Mouse (Mus musculus): ENCODE measurements around the gene Efcab10. TPM values are rescaled to one million over a fixed set of nuclear protein-coding genes. Genes with fewer than 3 reads are reported as not detected.
A peak's percentile ranks its signal among the peaks of the same experiment; 100 is the strongest.

The Efcab10 gene
- total and polyA plus RNA-seq, 3 experiments, result not detected

DNA sequence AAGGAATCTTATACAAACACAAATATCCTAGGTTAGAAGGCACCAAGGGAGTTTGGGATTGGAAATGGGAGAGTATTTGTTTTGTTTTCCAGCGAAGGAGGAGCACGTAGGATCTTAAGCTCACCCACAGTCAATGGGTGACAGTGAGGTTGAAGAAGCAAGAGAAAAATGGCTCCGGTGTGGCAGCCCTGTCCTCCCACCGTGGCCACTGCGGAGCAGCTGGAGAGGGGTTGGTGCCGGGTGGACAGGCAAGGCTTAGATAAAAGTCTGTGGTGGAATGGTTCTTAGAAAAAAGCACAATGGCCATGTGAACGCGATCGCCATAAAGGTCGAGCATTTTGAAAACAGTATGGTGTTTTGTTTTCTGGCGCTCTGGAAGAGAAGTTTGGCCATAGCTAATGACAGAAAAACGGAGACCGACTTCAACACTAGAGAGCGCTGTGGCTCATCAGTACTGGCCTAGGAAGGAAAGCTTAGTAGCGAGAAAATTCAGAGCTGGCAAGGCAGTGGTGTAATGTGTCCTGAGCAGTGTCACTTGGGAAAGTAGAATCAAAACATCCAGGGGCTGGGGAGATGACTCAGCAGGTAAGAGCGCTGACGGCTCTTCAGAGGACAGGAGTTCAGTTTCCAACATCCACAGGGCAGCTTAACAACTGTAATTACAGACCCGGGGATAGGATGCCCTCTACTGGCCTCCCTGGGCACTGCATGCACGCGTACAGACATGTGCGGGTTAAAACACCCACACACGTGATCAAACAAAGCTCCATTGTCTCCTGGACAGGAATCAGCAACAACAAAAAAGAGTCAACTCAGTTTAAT is 14.8 kb upstream of the Efcab10 start (continued):
- TF ChIP-seq MEF2A (IDR thresholded peaks at IDR 0.05; ENCODE audit: borderline replicate concordance, low read depth, low read length) (no peak), JUN (IDR thresholded peaks at IDR 0.05; ENCODE audit: insufficient read depth, low read depth, low read length) (no peak), CHD1 (IDR thresholded peaks at IDR 0.05; ENCODE audit: low read depth, low read length) (no peak), ZKSCAN1 (IDR thresholded peaks at IDR 0.05; ENCODE audit: borderline replicate concordance, low read depth, low read length) (no peak), SMC3 (IDR thresholded peaks at IDR 0.05; ENCODE audit: low read depth, low read length) (peak; percentile 50; the same call in 1 of the 2 replicates), MYC (IDR thresholded peaks at IDR 0.05; ENCODE audit: low read depth, low read length) (peak; percentile 93), POLR2A (IDR thresholded peaks at IDR 0.05; ENCODE audit: low read depth, low read length) (no peak), ZNF384 (IDR thresholded peaks at IDR 0.05; ENCODE audit: low read depth, low read length) (no peak)

DNA sequence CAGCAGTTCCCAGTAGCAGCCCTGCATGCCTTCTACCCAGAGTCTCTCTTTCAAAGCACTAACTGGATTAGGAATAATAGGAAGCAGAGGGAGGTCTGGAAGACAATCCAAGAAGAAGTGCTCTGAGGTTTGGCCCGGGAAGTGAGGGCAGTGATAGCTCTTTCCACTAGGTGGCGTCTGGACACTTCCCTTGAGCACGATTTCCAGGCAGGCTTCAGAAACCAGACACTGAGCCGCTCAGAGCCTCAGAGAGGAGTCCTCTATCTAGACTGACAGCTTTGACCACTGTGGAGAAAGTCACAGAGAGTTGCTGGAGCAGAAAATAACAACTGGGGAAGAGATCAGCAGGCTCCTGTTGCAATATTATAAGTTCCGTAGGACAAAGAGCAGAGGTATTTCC is 5.8 kb upstream of the Efcab10 start:
- Histone ChIP-seq H3K4me1 (ENCODE audit: control insufficient read depth in 1 of 2, insufficient read depth in 2 of 2) (no peaks in the 10 kb centered on the region), H3K79me2 (replicated peaks; ENCODE audit: control insufficient read depth, extremely low read depth, insufficient read depth, poor library complexity, severe bottlenecking) (no peaks in the 10 kb centered on the region), H3K4me2 (ENCODE audit: insufficient read depth, low read depth, poor library complexity, severe bottlenecking) (0 out of 2 replicates have a peak overlapping the region, but pooled peaks have one; percentile 58), H3K36me3 (replicated peaks in 1 of 2; ENCODE audit: control insufficient read depth in 1 of 2, insufficient read depth in 1 of 2, low read length in 1 of 2) (no peaks in the 10 kb centered on the region), H3K27me3 (replicated peaks) (peaks cover 15% of the 10 kb centered on the region), H3K27ac (ENCODE audit: insufficient read depth, low read depth) (no peak overlapping the region), H3K9me3 (replicated peaks; ENCODE audit: low read length) (no peaks in the 10 kb centered on the region), H3K4me3 (replicated peaks in 1 of 3; ENCODE audit: low read depth in 2 of 3, low read length in 2 of 3, poor library complexity in 1 of 3) (no peak overlapping the region), H3K9ac (ENCODE audit: insufficient read depth, low read depth) (no peak overlapping the region)
- DNase-seq (ENCODE audit: extremely low read depth), result peak; percentile 69
- TF ChIP-seq ETS1 (conservative IDR thresholded peaks at IDR 0.05; ENCODE audit: low read depth, low read length), result no peak
- TF ChIP-seq ZKSCAN1 (IDR thresholded peaks at IDR 0.05; ENCODE audit: borderline replicate concordance, low read depth, low read length), result no peak
- TF ChIP-seq NRF1 (IDR thresholded peaks at IDR 0.05; ENCODE audit: low read depth, low read length), result no peak
- TF ChIP-seq USF1 (IDR thresholded peaks at IDR 0.05; ENCODE audit: low read depth, low read length), result no peak
- TF ChIP-seq ELF1 (IDR thresholded peaks at IDR 0.05; ENCODE audit: low read depth, low read length), result no peak
- 0 out of 2 replicates have a peak, but pooled peaks have one; percentile 22 for TF ChIP-seq IRF4 (IDR thresholded peaks at IDR 0.05; ENCODE audit: low read depth, low read length)
- peak; percentile 80 for TF ChIP-seq SMC3 (IDR thresholded peaks at IDR 0.05; ENCODE audit: low read depth, low read length)
- TF ChIP-seq MXI1 (IDR thresholded peaks at IDR 0.05; ENCODE audit: low read depth, low read length), result no peak
- no peak for TF ChIP-seq MAFK (IDR thresholded peaks at IDR 0.05; ENCODE audit: insufficient replicate concordance, low read length)
- TF ChIP-seq CTCF (conservative IDR thresholded peaks at IDR 0.05 in 1 of 2, IDR thresholded peaks at IDR 0.05 in 1 of 2; ENCODE audit: low read depth in 2 of 2, low read length in 2 of 2), result peak; percentile 69 to 89
- 0 out of 2 replicates have a peak, but pooled peaks have one; percentile 33 for TF ChIP-seq NELFE (IDR thresholded peaks at IDR 0.05; ENCODE audit: low read depth, low read length)
- TF ChIP-seq RCOR1 (conservative IDR thresholded peaks at IDR 0.05; ENCODE audit: low read depth, low read length), result no peak
- TF ChIP-seq CHD2 (IDR thresholded peaks at IDR 0.05; ENCODE audit: low read length), result no peak
- no peak for TF ChIP-seq KAT2A (IDR thresholded peaks at IDR 0.05; ENCODE audit: insufficient replicate concordance, low read length)
- TF ChIP-seq GABPA (IDR thresholded peaks at IDR 0.05; ENCODE audit: insufficient replicate concordance, low read depth, low read length), result no peak
- no peak for TF ChIP-seq E2F4 (IDR thresholded peaks at IDR 0.05; ENCODE audit: insufficient replicate concordance, low read depth, low read length)
- TF ChIP-seq UBTF (IDR thresholded peaks at IDR 0.05; ENCODE audit: low read depth, low read length), result no peak
- TF ChIP-seq MAX (IDR thresholded peaks at IDR 0.05; ENCODE audit: low read length), result no peak
- TF ChIP-seq CHD1 (IDR thresholded peaks at IDR 0.05; ENCODE audit: low read depth, low read length), result no peak
- no peak for TF ChIP-seq TCF12 (IDR thresholded peaks at IDR 0.05; ENCODE audit: low read depth, low read length)
- TF ChIP-seq MAZ (IDR thresholded peaks at IDR 0.05; ENCODE audit: low read depth, low read length), result no peak
- no peak for TF ChIP-seq ZC3H11A (IDR thresholded peaks at IDR 0.05; ENCODE audit: low read depth, low read length)
- no peak for TF ChIP-seq BHLHE40 (IDR thresholded peaks at IDR 0.05; ENCODE audit: low read depth, low read length)
- TF ChIP-seq JUN (IDR thresholded peaks at IDR 0.05; ENCODE audit: insufficient read depth, low read depth, low read length), result no peak
- no peak for TF ChIP-seq SIN3A (IDR thresholded peaks at IDR 0.05; ENCODE audit: low read length)
- no peak for TF ChIP-seq POLR2AphosphoS2 (IDR thresholded peaks at IDR 0.05; ENCODE audit: low read depth, low read length)
- no peak for TF ChIP-seq EP300 (IDR thresholded peaks at IDR 0.05; ENCODE audit: low read length)
- peak; percentile 80 for TF ChIP-seq RAD21 (IDR thresholded peaks at IDR 0.05; ENCODE audit: low read depth, low read length)
- TF ChIP-seq TBP (conservative IDR thresholded peaks at IDR 0.05; ENCODE audit: low read depth, low read length), result no peak
- TF ChIP-seq MEF2A (IDR thresholded peaks at IDR 0.05; ENCODE audit: borderline replicate concordance, low read depth, low read length), result no peak
- TF ChIP-seq MYC (IDR thresholded peaks at IDR 0.05; ENCODE audit: low read depth, low read length), result no peak
- no peak for TF ChIP-seq USF2 (conservative IDR thresholded peaks at IDR 0.05; ENCODE audit: low read depth, low read length)
- TF ChIP-seq POLR2A (IDR thresholded peaks at IDR 0.05; ENCODE audit: low read depth, low read length), result no peak
- in situ Hi-C loops (cut with MboI; ENCODE audit: low pct_ligation_motif_present, low pct_unique_long_range_greater_than_20kb, low sequenced_read_pairs) (no loop called here), dilution Hi-C loops (cut with MboI; ENCODE audit: extremely low pct_ligation_motif_present, extremely low pct_unique_long_range_greater_than_20kb, low sequenced_read_pairs) (no loop called here)
